Mouse (Mus musculus) embryo, embryonic 11.5 days (tissue): Measurements from ENCODE around the gene L3mbtl1.

Source experiments
- DNase-seq: peaks from one replicate; pipeline ENCODE4 v3.0.0-alpha.2; 2012; ENCODE audit warnings: low read depth, low spot score

L3mbtl1 gene

DNA sequence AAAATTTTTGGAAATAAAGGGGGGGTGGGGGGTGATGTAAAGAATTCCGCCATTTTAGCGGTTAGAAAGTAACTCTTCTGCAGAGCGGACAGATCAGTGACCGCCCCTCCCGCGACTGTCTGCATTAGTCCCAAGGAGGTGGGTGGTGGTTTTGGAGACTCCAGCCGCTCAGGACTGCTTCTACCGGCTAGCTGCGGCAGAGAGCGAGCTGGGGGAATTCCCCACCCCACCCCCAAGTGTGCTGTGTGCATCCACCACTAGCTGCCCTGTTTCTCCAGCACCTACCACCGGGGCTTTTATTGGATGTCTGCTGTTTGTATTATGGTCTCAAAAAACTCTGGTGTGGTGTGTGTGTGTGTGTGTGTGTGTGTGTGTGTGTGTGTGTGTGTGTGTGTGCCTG lies 659 bp downstream of the L3mbtl1 start:
- no peak for DNase-seq

DNA sequence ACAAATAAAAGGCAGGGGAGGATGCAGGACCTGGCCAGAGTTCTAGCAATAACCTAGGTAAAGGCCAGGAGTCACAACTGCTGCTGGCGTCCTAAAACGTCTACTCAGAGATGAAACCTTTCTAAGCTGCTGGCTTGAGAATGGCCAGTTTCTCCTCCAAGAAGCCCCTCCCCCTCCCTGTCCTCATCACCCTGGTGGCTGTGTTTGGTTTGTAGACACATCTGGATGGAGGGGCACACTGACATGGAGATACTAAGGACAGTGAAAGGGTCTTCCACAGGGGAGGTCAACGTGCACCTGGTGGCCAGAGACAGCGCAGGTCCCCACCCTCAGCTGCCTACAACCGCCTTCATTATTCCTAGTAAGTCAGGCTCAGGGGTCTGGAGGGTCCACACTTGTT lies 3.7 kb downstream of the L3mbtl1 start:
- DNase-seq, result no peak

DNA sequence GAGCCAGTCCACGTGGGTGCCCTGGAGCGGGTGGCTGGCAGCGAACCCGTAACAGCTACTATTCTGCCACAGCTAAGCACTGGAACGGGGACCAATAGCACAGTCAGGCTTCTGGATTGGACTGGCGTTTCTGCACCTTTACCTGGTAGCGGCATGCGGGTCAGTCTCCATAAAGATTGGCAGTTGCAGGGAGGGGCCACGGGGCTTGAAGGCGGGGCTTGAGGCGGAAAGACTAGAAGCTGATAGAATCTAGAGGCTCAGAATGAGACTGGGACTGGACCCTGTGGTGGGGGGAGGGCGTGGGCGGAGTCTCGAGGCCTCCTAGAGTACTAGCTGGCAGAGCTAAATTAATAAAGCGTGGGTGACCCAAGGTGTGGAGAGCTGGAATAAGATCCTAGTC lies 4.5 kb downstream of the L3mbtl1 start:
- DNase-seq, result no peak

DNA sequence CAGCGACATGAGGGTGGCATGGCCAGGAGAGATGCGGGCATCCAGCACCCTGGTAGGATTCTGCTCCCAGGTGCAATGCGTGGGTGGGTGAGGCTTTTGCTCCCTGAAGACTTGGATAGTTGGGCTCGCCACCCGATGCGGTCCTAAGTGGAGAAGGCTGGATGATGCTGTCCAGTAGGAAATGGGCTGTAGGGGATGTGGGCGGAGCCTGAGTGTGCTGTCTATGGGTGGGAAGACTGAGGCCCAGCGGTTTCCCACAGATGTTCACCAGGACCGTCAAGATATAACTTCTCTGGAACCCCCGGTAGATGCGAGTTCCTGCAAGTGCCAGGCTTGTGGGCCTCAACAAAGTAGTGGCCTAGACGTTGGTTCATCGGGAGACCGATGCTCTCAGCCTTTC lies 4.9 kb downstream of the L3mbtl1 start:
- no peak for DNase-seq

DNA sequence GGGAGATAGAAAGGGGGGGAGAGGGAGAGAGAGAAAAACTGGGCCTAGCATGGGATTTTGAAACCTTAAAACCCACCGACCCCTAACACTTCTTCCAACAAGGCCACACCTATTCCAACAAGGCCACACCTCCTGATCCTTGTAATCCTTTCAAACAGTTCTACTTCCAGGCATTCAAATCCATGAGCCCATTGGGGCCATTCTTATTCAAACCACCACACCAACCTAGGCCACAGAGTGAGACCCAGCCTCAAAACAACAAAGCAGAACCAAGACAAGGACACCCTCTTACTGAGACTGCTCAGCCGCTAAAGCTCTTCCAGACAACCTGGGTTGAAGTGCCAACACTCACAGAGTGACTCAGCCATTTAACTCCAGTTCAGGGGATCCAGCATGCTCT lies 7.5 kb downstream of the L3mbtl1 start:
- DNase-seq, result no peak

DNA sequence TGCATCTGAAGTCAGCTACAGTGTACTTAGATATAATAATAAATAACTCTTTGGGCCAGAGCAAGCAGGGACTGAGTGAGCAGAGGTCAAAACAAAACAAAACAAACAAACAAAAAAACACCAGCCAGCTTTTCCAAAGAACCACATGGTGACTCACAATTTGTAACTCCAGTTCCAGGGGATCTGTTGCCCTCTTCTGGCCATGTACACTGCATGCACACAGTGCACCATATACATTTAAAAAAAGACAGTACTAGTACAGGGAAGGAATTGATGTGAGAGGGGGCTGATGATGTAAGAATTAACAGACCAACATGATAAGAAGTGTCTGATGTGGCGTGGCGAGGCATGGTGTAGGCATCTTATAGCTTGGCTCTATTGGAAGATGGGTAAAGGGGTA lies 13.6 kb downstream of the L3mbtl1 start:
- no peak for DNase-seq

DNA sequence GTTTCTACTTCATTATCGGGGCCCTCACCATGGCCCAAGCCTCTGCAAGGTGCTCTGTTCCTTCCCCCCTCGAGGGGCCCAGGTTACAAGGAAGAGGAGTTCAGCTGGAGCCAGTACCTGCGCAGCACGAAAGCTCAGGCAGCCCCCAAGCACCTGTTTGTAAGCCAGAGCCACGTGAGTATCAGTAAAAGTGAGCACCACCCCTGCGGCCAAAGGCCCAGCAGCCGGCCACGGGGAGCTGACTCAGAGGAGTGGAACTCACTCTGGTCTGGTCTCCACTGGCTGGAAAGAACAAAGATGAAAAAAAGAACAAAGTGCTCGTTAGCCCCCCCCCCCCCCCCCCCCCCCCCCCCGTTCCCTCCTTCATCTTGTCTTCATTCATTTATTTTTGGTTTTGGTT lies 18.0 kb downstream of the L3mbtl1 start:
- no peak for DNase-seq

DNA sequence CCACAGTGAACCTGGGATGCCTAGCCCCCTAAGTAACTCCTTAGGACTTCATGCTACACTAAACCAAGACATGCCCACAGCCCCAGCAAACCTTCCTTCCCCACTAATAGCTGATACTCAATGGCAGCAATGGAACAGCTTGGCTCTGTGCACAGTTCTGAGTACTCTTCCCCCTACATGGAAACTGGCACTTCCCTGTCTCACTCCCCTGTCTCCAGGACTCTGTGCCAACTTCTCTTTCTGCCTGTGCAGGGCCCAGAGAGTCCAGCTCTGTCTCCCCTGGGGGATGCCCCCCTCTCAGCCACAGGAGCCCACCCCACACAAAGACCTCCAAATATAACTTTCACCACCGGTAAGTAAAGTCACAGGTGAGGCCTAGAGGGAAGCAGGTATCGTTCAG lies 23.5 kb downstream of the L3mbtl1 start:
- DNase-seq, result no peak

DNA sequence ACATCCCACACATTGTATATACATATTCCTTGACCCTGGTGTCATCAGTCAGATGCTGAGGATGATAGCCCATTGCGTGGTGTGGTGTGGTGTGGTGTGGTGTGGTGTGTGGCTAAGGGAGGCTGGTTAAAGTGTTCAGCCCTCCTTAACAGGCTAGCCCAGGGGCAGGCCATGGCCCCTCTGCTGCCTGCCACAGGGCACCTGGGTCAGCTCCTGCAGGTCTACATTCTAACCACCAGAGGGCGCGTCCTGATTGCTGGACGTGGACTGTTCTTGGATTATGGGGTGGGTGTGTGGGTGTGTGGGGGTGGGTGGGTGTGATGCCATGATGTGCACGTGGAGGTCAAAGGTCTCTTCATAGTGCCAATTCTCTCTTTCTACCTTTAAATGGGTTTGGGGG lies 25.1 kb downstream of the L3mbtl1 start:
- DNase-seq, result peak; percentile 31

DNA sequence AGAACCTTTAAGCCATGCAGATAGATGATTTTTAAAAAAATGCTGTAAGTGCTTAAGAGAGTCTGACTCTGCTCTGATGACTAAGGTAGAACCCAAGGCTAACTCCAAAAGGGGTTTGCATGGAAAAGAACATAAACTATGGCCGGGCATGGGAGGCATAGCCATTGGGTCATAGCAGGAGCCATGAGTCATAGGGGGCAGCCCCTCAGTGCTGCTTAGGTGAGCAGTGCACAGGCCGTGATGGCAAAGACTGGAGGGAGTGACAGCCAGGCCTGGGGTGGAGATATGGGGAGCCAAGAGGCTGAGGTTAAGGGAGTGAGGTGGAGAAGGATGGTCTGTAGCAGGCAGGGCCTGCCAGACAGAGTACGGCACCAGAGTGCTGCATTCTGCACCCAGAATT lies 25.8 kb downstream of the L3mbtl1 start:
- DNase-seq, result no peak

DNA sequence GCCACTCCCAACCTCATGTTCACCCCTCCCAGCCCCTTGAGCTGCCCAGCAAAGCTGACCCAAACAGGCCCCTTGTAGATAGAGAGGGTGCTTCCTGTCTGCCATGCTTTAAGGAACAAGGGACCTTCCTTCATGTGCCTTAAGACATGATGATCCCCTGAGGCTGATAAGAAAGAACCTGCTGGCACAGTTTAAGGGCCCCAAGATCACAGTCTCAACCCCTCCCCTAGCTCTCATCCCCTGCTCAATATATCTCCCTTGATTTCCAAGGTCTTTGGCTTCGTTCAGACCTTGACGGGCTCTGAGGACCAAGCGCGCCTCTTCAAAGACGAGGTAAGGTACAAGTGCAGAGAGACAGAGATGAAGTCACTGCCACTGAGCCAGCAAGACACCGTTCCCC lies 27.6 kb downstream of the L3mbtl1 start:
- no peak for DNase-seq

DNA sequence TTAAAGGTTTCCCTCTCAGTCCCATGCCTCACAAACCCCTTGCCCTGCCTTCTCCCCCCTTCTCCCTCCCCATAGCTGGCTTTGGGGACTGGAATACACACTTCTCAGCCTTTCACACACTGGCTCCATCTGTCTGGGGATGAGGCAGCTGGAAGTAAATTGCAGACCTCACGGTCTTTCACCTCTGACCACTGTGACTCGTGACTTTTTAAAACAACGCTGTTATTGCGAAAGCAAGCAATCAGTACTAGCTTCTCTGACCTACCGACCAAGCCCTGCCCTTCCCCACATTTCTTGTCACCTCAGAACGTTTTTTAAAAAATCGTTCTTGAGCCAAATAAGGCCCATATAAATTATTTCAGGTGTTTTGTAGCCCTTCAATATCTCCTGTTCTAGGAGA lies 29.5 kb downstream of the L3mbtl1 start:
- no peak for DNase-seq

DNA sequence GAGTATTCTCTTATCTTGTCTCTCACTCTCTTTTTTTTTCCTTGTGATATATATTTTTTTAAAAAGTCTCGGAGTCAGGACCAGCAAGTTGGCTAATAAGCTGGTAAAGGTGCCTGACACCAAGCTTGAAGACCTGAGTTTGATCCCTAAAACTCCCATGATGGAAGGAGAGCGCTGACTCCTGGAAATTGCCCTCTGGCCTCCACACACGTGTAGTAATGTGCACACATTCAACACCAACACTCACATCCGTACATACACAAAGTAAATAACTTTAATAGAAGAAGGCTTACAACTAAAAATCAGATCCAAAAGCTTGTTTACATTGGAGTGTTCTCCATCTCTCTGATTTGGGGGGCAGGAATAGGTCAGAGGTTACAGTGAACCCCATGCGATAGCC lies 29.9 kb downstream of the L3mbtl1 start:
- DNase-seq, result no peak

DNA sequence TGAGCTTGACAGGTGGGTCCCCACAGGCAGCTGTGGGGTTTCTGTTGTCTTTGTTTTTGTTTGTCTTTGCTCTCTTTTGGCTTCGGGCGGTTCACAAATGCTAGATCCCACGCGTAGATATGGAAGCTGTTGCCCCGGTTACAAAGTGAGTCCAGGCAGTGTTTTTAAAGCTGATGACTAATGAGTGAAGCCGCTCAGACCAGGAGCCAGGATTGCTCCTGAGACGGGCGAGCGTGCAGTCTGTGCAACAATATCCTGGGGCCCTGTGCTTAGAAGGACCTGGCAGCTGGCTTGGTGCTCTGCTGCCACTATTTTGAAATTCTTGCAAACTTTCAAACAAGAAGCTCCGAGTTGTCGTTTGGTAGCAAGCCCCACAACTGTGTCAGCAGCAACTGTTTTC lies 30.4 kb downstream of the L3mbtl1 start:
- DNase-seq, result no peak

DNA sequence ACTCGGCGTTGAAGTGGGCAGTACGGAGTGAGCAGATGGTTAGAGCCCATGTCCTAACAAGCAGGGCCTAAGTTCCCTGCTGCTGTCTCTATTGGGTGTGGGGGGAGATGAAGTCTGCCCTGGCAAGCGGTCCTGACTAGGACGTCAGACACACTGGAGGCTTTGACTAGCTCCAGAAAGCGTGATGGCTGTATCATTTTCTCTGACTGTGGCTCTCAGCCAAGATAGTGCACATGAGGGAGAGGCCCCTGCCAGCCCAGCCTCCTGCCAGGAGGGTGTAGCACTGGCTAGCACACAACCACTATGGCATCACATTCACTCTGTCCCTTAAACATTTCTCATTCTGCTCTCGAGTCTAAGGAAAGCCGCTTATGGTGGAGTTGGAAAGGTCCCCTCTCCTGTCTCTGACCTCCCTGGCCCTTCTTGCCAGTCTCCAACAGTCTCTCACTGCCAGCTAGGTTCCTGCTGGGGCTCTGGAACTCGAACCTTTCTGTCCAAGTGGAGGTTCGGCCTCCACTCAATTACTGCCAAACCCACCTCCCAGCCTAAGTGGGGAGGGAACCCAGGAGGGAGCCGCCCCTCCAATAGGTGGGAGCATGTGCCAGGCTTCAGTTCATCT lies 32.0 kb downstream of the L3mbtl1 start:
- no peak for DNase-seq

DNA sequence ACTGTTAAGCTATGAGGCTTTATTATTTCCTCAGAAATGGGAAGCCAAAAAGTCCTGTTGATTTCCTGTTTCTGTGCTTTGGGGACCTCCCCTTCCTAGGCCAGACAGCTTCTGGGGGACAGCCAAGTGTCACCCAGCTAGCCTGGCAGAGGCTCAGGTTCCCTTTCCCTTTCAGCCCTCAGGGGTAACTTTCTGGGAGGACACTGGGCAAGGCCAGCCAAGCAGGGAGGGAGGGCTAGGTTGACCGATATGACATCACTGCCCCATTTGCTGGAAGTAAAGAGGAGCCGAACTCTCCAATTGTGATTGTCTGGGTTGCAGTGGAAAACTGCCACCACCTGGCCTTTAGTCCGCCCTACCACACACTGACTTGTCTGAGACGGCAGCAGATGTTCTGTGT lies 32.7 kb downstream of the L3mbtl1 start:
- DNase-seq, result no peak

DNA sequence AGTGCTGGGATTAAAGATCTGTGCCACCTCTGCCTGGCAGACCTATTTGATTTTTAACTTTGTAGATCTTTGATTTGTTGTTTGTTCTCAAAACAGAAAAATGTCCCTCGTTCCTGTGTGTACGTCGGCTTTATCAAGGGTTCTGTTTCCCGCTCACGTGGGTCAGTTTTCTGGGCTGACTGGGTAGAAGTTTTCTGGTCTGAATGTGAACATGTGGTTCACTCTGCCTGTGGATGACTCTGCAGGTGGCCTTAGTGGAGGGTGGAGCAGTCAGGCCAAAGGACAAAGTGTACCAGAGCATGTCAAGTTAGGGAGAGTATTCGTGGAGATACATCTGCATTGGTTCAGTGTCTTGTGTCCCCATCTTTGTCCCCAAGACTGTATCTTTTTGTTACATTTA lies 41.1 kb downstream of the L3mbtl1 start:
- DNase-seq, result no peak

DNA sequence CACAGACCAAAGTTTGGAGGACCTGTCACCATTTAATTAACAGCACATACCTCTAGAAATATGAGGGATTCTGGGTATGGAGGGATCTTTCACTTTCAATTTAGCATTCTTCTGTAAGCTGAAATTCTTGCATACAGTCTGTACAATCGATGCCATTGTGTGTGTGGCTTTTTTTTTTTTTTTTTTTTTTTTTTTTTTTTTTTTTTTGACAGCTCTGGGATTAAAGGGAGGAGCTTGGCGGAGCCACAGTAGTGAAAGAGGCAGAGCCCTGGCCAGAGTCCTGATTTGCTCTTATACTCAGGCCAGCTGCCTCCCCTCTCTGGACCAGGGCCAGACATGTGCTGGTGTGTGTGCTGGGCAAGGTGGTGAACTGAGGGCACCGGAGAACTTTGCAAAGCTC lies 42.7 kb downstream of the L3mbtl1 start:
- no peak for DNase-seq

DNA sequence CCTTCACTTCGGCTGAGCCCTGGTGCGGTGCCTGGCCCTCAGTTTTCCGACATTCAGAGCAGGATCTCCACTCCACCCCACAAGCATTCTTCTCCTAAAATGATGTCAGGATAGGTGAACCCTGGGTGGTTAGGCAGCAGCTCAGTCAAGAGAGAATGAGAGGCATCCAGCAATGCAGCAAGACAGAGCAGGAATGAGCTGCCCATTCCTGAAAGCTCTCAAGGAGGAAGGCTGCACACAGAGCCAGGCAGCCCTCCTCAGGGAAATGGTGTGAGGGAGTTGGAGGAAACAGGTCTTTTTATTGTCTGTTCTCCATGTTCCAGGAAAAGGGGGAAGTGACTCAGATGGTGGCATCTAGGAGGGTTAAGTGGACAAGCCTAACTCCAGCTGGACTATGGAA lies 43.5 kb downstream of the L3mbtl1 start:
- DNase-seq, result no peak

DNA sequence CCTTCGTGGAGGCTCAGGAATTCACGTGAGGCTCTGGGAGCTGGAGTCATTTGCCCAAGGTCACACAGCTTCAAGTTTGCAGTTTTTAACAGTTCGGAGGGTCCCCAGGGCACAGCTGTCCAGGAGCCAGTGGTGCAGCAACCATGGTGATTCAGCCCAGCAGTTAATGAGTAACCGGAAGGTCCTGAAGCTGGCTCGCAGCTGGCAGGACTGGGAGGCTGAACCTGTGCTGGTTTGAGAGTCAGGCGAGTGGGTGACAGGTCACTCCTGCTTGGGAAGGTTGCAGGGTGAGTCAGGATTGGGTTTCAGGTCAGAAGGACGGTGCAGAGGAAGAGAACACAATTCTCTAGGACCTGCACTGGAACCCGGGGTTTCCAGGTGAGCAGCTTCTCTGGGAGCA lies 43.9 kb downstream of the L3mbtl1 start, which contains the start of gene Sgk2:
TSS of gene Sgk2 (plus strand) at position 113 of the 400 bp plus-strand sequence.
- DNase-seq, result no peak

DNA sequence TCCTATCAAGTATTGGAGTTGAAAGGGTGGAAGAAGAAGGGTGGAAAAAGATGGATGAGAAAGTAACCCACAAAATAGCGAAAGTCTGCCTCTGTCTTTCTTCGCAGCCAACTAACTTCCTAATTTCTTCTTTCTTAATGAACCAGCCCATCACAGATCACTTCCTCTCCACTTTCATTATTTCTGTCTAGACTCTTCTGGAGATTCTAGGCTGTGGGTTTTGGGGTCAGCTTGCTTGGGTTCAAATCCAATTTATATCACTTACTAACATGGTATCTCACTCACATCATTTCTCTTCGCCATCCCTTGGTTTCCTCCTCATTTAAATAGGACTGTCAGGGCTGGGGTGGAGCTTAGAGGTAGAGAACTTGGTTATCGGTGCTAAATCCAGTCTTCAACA lies 45.0 kb downstream of the L3mbtl1 start:
- no peak for DNase-seq

DNA sequence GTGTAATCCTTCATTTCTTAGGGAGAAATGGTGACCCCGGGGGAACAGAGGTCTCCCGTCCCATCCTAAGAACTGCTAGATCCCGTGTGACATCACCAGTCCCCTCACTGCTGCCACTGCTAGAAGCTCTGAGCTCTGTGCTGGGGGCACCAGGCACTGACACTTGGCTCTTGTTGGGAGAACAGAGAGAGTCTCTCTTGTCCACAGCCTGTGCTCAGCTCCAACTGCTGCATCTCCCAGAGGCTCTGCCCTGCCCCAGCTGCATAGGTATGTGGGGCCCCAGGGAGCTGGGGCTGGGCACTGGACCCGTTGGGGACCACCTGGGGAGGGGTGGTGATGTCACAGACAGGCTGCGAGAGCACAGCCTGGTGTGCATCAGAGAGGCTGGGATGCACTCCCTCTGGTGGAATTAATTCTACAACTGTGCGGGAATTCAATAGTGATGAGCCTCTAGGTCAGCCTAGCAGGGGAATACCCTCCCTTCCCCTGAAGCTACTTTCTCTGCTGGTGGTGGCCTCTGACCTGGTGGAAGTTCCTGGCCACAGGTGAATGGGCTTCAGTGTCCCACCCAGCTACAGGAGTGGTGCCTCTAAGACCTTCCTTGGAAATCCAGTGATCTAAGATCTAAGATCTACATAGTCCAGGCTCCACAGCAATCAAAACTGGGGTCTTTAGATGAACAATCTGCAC lies 48.3 kb downstream of the L3mbtl1 start:
- no peak for DNase-seq

DNA sequence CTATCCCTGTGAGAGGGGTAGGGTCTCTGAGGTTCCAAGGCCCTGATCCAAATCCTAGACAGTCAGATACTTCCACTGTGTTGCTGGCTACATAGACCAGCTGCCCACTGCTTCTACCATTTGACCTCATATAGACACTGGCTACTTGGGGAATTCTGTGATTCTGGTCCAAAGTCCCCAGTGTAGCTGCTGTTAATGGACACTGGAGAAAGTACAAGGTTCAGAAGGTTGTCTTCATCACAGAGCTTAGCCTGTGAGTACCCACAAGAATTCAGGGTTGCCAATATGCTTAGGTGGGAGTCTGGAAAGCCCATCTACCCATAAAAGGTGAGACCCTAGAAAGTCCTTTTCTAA lies 48.8 kb downstream of the L3mbtl1 start:
- DNase-seq, result no peak
